ENCODE assay signal across 13 mouse cellular contexts in genomic region chr10:12993411-12994039, GRCm38 (mm10).
"Had no signal": no experiment of that assay in that cellular context is flagged by ENCODE, and none has a peak within 500 bp of the region (broad histone marks: within the 10 kb centered on the region; RNA-seq: fewer than 3 reads in every experiment).

No protein-coding gene starts in this region.

- H3K27ac ChIP-seq: kidney, embryonic 15.5 days; limb, embryonic 13.5 days; liver, embryonic 14.5 days; macrophage; midbrain, embryonic 13.5 days; stomach, embryonic 15.5 days had no signal

- H3K9ac ChIP-seq: kidney, embryonic 15.5 days; limb, embryonic 13.5 days; liver, embryonic 14.5 days; lung, embryonic 14.5 days; midbrain, embryonic 13.5 days; stomach, embryonic 15.5 days had no signal

- H3K4me1 ChIP-seq: limb, embryonic 13.5 days; midbrain, embryonic 13.5 days; stomach, embryonic 15.5 days had no signal

- H3K4me3 ChIP-seq: kidney, embryonic 15.5 days; limb, embryonic 13.5 days; midbrain, embryonic 13.5 days; stomach, embryonic 15.5 days had no signal

- H3K4me2 ChIP-seq: kidney, embryonic 15.5 days; limb, embryonic 13.5 days; lung, embryonic 14.5 days; midbrain, embryonic 13.5 days; stomach, embryonic 15.5 days had no signal

- H3K36me3 ChIP-seq: kidney, embryonic 15.5 days; limb, embryonic 13.5 days; midbrain, embryonic 13.5 days; stomach, embryonic 15.5 days had no signal

- H3K27me3 ChIP-seq: limb, embryonic 13.5 days; midbrain, embryonic 13.5 days; stomach, embryonic 15.5 days had no signal

- H3K9me3 ChIP-seq: kidney, embryonic 15.5 days; limb, embryonic 13.5 days; midbrain, embryonic 13.5 days; stomach, embryonic 15.5 days had no signal

- DNase-seq: kidney, adult 18-20 months; kidney, postnatal 14 days; left cerebral cortex, postnatal 4 days; lung, embryonic 14.5 days; lung, postnatal 10 days; right cerebral cortex, postnatal 14 days; thymus, postnatal 14 days had no signal

- ATAC-seq: midbrain, embryonic 13.5 days had no signal
